Mouse (Mus musculus) large intestine, adult 2 months (tissue): ENCODE measurements around the gene Myh2. TPM values are rescaled to one million over a fixed set of nuclear protein-coding genes. Genes with fewer than 3 reads are reported as not detected.

ENCODE experiments used
- DNase-seq: peaks from one replicate; pipeline ENCODE4 v3.0.0-alpha.2; 2012; ENCODE audit warnings: low read depth, low spot score
- WGBS: fragments of 180-500 bp; shearing (Covaris S2); methylation state at CpG from one replicate; pipeline ENCODE4 v1.1.7; 2018; 5-methylcytosine and 5-hydroxymethylcytosine counted together
- polyA plus RNA-seq: library from polyadenylated mRNA; depleted of rRNA; stranded (reverse); fragments of >200 nt; gene quantifications from 2 replicates; pipeline ENCODE4 v1.2.3, GENCODE M21; 2012

Myh2 gene
- polyA plus RNA-seq, 1 experiment: not detected

DNA sequence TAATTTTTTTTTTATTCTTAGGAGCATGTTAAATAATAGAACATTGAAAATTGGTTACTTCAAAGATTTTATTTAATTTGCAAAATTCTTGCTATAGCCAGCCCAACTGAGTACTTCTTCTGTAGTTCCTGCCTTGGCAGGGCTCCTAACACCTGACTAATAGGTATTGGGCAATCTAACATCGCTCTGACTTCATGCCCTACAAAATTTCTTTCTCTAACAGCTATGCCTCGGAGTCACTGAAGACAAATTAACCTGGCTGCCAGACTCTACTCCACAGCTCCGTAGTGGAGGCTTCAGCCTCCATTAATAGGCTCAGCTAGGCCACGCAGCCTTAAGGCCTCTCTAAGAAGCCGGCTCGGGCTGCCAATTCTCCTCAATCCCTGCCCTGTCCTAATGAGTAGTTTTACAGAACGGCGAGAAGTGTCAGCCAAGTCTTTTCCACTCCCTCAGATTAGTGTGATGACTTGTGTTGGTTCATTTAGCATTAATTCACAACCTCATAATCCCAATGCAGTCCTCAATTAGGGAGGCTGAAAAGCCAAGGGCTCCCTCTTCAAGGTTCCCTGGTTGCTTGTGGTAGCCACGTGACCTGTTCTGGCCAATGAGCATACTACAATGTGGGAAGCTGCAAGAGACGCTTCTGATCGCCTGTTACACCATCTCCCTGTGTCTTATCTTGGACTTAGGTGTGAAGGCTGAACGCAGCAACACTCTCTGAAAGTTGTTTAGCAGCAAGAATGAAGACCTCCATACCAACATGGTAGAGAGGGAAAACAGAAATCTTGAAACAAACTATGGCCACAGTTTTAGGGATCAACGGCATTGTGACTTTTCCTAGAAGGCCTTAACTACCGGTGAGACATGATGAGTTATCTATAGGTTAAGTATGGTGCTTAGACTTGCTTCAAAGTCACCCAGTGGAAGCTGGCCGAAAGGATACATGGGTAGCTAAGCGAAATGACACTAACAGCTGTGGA lies 18.9 kb upstream of the Myh2 start:
- WGBS: 86% methylated on average over 16 of the region's 16 CpGs
- DNase-seq: no peak

DNA sequence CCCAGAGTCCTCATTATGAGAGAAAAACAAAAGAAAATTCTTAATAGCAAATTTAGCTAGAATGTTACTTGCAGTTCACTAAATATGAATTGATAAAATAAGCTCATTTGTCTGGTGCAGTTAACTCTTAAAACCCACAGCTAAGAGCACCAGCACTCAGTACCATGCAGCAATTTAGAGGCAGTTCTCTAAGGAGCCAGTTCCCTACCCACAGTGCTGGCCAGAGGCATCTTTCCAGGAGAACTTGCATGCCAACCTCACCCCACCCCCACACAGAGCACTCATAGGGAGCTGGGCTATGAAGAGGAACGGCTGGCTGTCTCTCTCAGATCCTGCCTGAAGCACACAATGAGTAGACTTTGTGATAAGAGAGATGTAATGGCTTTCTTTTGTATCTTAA lies 17.7 kb upstream of the Myh2 start:
- WGBS: 19% methylated on average over 1 of the region's 1 CpGs
- no peak for DNase-seq

DNA sequence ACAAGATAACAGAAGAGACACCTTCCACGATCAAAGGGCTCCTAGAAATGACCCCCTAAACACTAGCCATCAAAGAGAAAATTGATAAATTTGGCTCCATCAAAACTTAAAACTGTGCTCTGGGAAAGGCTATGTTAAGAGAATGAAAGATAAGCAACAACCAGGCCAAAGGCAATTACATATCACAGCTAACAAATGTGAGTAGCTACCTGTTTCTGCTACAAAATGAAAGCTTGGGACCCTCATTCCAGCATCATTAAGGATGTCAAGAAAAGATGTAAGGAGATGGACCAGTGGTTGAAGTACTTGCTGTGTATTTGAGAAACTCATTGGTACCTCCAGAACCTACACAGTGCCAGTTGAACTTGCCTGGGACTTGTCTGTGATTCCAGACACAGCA lies 17.0 kb upstream of the Myh2 start:
- 54% methylated on average over 1 of the region's 1 CpGs for WGBS
- DNase-seq: no peak

DNA sequence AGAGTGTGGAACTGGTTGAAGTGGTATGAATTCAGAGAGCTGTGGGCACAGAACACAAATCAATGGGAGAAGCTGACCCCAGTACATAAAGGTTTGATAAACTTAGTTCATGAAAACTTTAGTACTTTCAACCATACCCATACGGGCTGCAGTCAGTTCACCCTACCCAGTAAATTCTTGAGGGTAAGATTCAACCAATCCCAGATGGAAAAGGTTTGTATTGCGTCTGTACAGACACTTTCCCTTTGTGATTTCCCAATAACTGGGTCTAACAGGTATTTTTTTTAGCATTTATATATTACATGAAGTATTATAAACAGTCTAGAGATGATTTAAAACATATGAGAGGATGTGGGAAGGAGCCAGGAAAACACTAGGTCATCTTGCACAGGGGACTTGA lies 15.2 kb upstream of the Myh2 start:
- WGBS: 82% methylated on average over 2 of the region's 2 CpGs

DNA sequence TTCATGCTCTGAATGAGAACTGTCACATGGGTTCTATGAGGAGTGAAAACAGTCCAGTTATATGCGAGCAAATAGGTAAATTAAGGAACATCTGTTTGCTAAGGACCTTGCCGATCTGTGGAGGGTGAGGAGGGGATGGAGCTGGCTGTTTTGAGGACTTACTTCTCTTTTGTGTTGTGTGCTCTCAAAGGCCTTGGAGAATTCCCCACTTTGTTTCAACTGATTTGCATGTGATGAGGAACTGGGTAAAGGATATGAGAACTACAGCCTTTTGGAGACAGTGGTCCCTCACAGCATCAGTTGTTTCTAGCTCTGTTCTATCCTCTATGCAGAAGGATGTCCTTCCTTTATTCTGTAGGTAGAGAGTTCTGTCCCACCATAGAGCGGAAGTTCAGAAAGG lies 10.7 kb upstream of the Myh2 start:
- no peak for DNase-seq
- 87% methylated on average over 3 of the region's 3 CpGs for WGBS

More for the DNA sequence above, 15.2 kb upstream of the Myh2 start:
- DNase-seq: no peak

DNA sequence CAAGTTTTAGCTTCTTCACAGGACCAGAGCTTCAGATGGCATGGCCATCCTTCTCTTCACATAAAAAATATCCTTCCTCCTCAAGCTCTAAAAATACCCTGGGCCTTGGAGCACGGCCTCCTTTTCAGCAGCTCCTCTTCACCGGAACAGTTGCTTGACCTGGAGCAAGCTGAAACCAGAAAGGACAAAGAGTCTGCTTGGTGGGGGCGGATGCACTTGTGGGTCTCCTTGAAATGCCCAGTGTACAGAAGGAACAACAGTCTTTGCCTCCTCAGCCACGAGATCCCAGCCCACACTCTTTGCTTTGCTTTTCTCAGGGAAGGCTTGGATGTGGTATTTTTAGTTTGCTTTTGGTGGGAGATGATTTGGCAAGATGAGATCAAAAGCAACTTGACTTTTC lies 7.1 kb upstream of the Myh2 start:
- DNase-seq: no peak
- 80% methylated on average over 4 of the region's 4 CpGs for WGBS

DNA sequence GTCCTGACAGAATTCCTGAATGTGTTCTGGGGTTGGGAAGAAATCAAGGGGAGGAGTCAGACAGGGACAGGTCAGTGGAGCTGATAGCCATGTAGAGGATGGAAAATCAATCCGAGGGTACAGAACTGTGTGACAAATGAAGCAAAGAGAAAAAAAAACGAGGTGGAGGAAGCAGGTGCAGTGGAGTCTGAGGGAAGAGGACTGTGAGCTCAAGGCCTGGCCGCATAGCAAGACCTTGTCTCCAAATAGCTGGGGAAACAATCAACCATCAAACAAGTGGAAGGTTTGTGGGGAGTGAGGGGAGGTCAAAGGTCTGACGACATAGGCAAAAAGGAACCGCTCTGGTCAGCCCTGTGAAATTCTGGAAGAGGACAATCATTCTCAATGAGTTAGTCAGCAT lies 6.0 kb upstream of the Myh2 start:
- 34% methylated on average over 5 of the region's 5 CpGs for WGBS
- no peak for DNase-seq

DNA sequence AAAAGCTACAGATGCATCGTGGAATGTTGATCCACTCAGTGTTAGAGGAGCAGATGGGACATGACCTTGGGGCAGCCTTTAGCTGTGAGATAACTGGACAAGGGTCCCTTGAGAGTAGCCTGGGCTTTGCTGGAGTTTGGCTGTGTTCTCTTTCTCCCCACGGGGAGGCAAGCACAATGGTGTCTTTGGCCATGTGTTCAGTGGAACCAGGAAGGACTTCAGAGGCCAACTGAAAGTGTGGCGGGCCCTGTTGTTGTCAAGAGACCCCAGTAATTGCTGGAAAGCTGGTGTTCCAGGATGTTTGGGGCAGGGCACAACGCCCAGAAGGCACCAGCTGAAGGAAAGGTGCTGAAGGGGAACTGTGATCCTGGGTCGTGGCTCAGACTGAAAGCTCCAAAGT lies 1.5 kb upstream of the Myh2 start:
- WGBS: 57% methylated on average over 5 of the region's 5 CpGs
- DNase-seq: no peak

DNA sequence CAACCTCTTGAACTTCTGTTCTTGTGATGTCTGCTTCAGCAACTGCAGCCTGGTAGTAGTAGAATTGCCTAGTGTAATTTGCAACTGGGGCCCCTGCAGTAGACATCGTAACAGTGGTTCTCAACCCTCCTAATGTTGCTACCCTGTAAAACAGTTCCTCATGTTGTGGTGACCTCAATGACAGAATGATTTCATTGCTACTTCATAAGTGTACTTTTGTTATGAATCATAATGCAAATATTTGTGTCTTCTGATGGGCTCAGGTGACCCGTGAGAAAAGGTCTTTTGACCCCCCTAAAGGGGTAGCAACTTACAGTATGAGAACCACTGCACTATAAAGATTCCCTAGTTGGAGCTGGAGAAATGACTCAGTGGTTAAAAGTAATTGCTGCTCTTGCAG lies 1.6 kb downstream of the Myh2 start:
- WGBS: 35% methylated on average over 2 of the region's 2 CpGs

DNA sequence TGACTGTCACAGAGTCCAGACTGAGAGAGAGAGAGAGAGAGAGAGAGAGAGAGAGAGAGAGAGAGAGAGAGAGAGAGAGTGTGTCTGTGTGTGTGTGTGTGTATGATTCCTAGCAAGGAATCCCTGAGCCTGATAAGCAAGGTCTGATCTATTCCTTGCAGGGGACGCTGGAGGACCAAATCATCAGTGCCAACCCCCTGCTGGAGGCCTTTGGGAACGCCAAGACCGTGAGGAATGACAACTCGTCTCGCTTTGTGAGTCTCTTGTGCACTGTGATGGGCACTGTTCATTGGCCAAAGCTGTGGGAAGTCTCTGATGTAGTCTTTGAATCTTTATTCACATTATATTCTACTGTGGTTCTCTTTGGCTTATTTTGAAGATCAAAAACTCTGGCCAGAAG lies 5.5 kb downstream of the Myh2 start:
- 69% methylated on average over 5 of the region's 5 CpGs for WGBS
- no peak for DNase-seq

More for the DNA sequence above, 1.6 kb downstream of the Myh2 start:
- DNase-seq: no peak

DNA sequence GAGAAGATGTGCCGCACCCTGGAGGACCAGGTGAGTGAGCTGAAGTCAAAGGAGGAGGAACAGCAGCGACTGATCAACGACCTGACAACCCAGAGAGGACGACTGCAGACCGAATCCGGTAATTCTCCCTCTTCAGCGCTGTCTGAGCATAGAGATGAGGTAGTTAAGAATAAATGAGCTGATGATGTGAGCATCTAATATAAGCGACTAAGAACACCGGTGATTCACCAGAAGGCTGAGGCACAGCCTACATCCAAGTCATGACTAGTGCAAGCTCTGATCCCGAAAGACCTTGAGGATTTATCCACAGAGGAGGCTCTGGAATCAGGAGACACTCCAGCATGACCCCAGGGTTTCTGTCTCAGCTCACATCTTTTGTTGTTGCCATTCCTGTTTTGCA lies 19.5 kb downstream of the Myh2 start:
- WGBS: 77% methylated on average over 10 of the region's 10 CpGs
- DNase-seq: no peak

DNA sequence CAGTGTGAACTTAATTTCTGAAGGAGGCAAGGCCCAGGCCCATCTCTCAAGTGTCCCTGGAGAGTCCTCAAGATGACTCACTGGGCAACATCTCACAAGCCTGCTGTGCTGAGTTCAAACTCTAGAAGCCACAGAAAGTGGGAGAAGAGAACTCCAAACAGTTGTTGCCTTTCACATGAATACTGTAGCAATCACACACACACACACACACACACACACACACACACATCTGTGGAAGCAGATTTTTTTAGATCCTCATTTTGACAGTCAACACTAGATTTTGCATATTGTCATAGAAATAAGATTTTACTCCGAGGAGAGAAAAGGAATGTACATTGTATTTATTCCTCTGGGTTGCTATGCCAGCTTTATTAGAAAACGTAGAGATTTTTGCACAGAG lies 20.0 kb downstream of the Myh2 start:
- 83% methylated on average over 2 of the region's 2 CpGs for WGBS
- no peak for DNase-seq

DNA sequence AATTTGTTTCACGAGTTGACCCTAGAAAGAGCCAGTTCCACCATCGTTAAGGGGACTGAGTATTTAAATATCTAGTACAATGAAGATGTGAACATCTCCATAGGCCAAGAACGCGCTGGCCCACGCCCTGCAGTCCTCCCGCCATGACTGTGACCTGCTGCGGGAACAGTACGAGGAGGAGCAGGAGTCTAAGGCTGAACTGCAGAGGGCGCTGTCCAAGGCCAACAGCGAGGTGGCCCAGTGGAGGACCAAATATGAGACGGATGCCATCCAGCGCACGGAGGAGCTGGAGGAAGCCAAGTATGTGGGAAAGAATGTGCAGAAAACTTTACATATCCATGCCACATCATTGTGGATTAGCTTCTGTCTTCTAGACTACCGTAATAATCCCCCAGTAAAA lies 20.7 kb downstream of the Myh2 start:
- no peak for DNase-seq
- WGBS: 84% methylated on average over 14 of the region's 14 CpGs

DNA sequence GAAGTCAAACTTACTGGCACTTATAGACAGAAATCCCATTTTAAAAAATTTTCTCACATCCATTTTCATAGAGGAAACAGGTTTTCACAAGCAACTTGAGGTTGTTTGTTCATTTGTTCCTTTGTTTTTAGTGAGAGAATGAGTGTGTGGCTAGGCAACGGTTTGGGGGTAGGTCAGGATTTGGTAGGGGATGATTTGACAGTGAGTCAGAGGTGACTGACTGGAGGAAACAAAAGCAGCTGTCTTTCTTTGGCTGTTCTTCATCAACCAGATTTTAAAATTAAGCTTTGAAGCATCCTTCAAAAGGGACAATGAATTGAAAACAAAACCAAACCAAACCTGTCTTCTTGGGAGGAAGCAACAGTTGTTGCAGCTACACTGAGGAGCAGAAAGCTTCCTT lies 28.5 kb downstream of the Myh2 start:
- 33% methylated on average over 1 of the region's 1 CpGs for WGBS
- no peak for DNase-seq

DNA sequence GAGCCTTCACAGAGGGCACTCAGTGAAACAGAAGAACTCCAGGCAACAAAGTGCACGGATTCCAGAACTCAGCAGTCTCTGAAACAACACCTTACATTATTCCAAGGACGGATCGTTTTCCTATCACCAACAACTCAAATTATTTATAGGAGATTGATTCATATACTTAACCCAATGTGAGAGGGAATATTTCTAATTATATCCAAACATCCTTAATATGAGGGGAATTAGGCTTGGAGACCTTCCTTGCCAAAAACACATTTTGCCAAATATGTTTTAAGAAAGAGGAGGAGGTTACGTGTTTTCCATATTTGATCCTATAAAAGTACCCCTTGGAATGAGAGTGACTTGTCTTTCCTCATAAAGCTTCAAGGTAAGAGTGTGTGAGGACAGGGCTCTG lies 28.9 kb downstream of the Myh2 start, which contains the start of gene Myh1:
TSS of gene Myh1 (plus strand) at position 301 of the 400 bp plus-strand sequence.
- no peak for DNase-seq
- 69% methylated on average over 4 of the region's 4 CpGs for WGBS

DNA sequence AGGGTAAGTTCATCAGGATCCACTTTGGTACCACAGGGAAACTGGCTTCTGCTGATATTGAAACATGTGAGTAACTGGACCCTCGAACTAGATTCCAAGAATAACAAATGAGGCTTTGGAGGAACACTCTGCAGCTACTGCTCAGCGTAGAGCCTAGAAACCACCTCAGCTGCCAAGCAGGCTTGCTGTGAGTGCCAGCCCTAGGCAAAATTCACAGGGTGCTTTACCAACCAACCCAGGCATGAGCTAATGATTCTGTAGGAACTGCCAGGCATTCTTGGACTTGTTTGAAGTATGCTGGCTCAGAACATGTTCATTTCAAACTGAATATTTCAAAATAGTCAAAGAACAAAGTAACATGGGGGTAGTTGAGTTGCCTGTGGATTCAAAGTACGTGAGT lies 33.9 kb downstream of the Myh2 start:
- 64% methylated on average over 3 of the region's 3 CpGs for WGBS
- DNase-seq: no peak

DNA sequence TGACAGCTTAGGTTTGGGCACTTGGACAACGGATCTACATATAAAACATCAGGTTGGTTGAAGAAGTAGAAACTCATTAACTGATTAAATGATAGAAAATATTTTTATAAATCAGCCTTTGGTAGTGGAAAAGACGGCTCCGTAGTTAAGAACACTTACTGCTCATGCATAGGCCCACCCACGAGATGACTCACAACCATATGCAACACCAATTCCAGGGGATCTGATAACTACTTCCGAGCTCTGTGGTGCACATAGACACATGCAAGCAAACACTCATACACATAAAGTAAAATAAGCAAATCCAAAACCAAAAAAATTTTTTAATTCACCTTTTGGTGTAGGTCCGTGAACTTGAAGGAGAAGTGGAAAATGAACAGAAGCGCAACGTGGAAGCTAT lies 51.0 kb downstream of the Myh2 start:
- DNase-seq: no peak
- 88% methylated on average over 8 of the region's 8 CpGs for WGBS

DNA sequence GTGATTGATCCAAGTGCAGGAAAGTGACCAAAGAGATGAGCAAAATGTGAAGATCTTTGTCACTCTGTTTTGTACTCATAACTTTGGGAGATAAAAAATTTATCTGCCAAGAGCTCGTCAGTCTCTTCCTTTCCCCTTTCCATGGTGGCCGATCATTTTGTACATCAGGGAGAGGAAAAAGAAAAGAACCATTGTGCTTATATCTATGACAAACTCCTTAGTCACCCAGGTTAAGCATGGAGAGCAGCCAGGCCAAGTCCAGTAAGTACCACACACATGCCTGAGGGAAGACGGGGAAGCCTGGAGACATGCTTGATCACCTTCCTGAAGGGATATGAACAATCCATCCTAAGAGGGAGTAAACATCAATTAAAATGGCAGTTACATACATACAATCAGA lies 53.6 kb downstream of the Myh2 start:
- 79% methylated on average over 3 of the region's 3 CpGs for WGBS

DNA sequence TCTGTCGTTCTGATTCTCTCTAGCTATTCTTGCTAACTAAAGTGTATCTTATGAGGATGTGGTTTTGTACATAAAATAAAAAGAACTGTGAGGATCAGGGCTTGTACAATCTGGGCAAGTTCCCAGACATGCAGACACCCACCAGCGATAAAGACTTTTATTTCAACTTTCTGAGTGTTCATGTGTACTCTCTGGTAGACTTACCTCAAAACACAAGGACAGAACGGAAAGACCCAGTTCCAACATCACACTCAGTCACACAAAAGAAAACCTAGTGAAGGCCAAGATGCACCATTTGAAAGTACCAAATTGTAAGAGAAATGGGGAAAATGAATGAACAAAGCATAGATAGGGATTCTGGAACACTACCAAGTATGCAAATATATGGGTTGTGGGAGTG lies 57.9 kb downstream of the Myh2 start:
- DNase-seq: no peak
- 80% methylated on average over 3 of the region's 3 CpGs for WGBS

More for the DNA sequence above, 53.6 kb downstream of the Myh2 start:
- no peak for DNase-seq

DNA sequence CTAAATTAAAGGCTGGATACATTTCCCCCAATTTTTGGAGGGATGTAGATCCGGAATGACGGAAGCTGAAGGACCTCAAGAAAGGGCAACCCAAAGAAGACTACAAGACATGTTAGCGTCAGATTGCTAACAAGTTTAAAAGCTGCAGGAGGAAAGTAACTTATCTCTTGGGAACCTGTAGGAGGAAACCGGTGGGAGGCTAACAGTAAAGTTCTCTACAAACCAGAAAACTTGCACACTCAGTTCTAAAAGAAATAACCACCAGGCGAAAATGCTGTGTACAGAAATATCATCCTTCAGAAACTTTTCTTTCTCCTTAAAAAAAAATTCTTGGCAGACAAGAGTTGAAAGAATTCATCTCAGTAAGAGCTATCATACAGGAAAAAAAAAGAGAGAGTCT lies 58.3 kb downstream of the Myh2 start:
- 77% methylated on average over 5 of the region's 5 CpGs for WGBS
- no peak for DNase-seq

DNA sequence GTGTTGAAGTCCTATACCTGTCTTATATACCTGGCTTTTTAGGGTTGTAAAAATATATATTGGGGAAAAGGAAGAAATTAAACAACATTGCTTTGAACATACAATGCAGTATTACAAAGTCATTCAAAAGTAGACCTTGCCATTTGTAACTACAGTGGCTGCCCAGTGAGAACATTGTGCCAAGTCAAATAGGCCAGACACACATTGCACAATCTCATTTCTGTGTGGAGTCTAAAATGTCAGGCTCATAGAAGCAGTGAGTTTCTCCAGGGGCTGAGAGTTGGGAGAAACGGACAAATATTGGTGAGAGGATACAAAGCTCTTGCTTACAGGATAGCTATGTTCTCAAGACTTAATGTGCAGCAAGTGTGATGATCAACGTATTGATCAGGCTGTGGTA lies 59.1 kb downstream of the Myh2 start:
- WGBS: 58% methylated on average over 2 of the region's 2 CpGs
- DNase-seq: no peak
